Mouse (Mus musculus): ENCODE data around the gene Macrod2.

Gene Macrod2

GRCm38 (mm10) chr2:141862531-141863265, 1467.6 kb downstream of the Macrod2 start:
- DNase-seq (ENCODE audit: low spot score), result no peak

GRCm38 (mm10) chr2:141863628-141864165, 1468.6 kb downstream of the Macrod2 start:
- DNase-seq (ENCODE audit: low spot score), result no peak

GRCm38 (mm10) chr2:141870930-141871329, 1475.8 kb downstream of the Macrod2 start:
- DNase-seq (ENCODE audit: low spot score), result no peak

- no peak for DNase-seq (ENCODE audit: low spot score)
Measured at GRCm38 (mm10) chr2:141876155-141876851, 1481.2 kb downstream of the Macrod2 start.

- no peak for DNase-seq (ENCODE audit: low spot score)
Measured at GRCm38 (mm10) chr2:141876958-141877357, 1481.8 kb downstream of the Macrod2 start.

- no peak for DNase-seq (ENCODE audit: low spot score)
Measured at GRCm38 (mm10) chr2:141878473-141878872, 1483.4 kb downstream of the Macrod2 start.

- no peak for DNase-seq (ENCODE audit: low spot score)
Measured at GRCm38 (mm10) chr2:141879711-141880110, 1484.6 kb downstream of the Macrod2 start.

- no peak for DNase-seq (ENCODE audit: low spot score)
Measured at GRCm38 (mm10) chr2:141886694-141887474, 1491.8 kb downstream of the Macrod2 start.

GRCm38 (mm10) chr2:141889497-141889896, 1494.4 kb downstream of the Macrod2 start:
- no peak for DNase-seq (ENCODE audit: low spot score)

- DNase-seq (ENCODE audit: low spot score), result no peak
Measured at GRCm38 (mm10) chr2:141897951-141898350, 1502.8 kb downstream of the Macrod2 start.

GRCm38 (mm10) chr2:141911831-141912447, 1516.8 kb downstream of the Macrod2 start:
- no peak for DNase-seq (ENCODE audit: low spot score)

GRCm38 (mm10) chr2:141913486-141913885, 1518.4 kb downstream of the Macrod2 start:
- DNase-seq (ENCODE audit: low spot score), result no peak

- no peak for DNase-seq (ENCODE audit: low spot score)
Measured at GRCm38 (mm10) chr2:141913894-141914293, 1518.8 kb downstream of the Macrod2 start.

- DNase-seq (ENCODE audit: low spot score), result no peak
Measured at GRCm38 (mm10) chr2:141920377-141920992, 1525.4 kb downstream of the Macrod2 start.

GRCm38 (mm10) chr2:141935130-141935529, 1540.0 kb downstream of the Macrod2 start:
- DNase-seq (ENCODE audit: low spot score), result no peak

GRCm38 (mm10) chr2:141954795-141955194, 1559.7 kb downstream of the Macrod2 start:
- no peak for DNase-seq (ENCODE audit: low spot score)

GRCm38 (mm10) chr2:141955197-141955596, 1560.1 kb downstream of the Macrod2 start:
- no peak for DNase-seq (ENCODE audit: low spot score)

- no peak for DNase-seq (ENCODE audit: low spot score)
Measured at GRCm38 (mm10) chr2:141962868-141963267, 1567.8 kb downstream of the Macrod2 start.

- DNase-seq (ENCODE audit: low spot score), result no peak
Measured at GRCm38 (mm10) chr2:141983664-141984395, 1588.7 kb downstream of the Macrod2 start.

- DNase-seq (ENCODE audit: low spot score), result peak; percentile 1
Measured at GRCm38 (mm10) chr2:141998901-141999300, 1603.8 kb downstream of the Macrod2 start.

All from ovary, postnatal 14 days (tissue).